Mouse (Mus musculus) spleen, adult 2 months (tissue): ENCODE data around the gene Fam3c.

Experiments
- CTCF ChIP-seq: fragments of 200-500 bp; IDR thresholded peaks from 2 replicates; pipeline ENCODE4 v1.5.1; 2011; ENCODE audit warnings: mild to moderate bottlenecking, inconsistent platforms; ENCODE audit not compliant: insufficient read depth, insufficient read length, insufficient replicate concordance; ENCODE audit errors: extremely low read depth
- POLR2A ChIP-seq: fragments of 200-500 bp; IDR thresholded peaks from 2 replicates; pipeline ENCODE4 v1.6.1; 2011; ENCODE audit warnings: low read depth, low read length, inconsistent platforms

DNA sequence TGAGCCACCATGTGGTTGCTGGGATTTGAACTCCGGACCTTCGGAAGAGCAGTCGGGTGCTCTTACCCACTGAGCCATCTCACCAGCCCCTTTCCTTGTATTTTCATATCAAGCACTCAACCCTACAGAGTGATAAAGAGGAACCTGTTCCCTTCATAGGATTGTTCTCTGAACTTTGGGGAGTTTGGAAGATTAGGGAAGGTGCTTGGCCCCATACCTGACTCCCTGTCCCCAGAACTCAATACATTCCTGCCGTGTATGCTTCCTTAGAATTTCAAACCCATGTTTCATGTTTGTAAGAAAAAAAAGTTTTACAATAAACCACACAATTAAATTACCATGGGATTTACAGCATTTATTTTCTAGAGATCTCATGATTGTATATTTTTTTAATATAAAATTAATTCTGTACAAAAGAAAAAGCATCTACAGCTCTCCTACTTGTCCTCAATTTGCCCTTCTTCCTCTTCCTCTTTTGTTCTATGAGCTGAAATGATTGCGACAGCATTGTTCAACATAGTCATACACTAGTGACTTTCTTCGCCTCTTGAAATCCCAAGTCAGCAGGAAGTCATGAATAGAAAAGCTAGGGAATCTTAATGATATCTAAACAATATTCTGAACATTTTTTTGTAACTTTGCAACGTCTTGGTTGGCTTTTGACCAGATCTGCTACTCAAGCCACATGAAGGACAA lies 42.2 kb upstream of the Fam3c start:
- TF ChIP-seq CTCF: no peak
- TF ChIP-seq POLR2A: no peak
